Mouse (Mus musculus): ENCODE data around the gene Camkmt. TPM values are rescaled to one million over a fixed set of nuclear protein-coding genes. Genes with fewer than 3 reads are reported as not detected.

Gene Camkmt
- total RNA-seq, 2 experiments from 2014 or later: 11.8 to 12.5 TPM

DNA sequence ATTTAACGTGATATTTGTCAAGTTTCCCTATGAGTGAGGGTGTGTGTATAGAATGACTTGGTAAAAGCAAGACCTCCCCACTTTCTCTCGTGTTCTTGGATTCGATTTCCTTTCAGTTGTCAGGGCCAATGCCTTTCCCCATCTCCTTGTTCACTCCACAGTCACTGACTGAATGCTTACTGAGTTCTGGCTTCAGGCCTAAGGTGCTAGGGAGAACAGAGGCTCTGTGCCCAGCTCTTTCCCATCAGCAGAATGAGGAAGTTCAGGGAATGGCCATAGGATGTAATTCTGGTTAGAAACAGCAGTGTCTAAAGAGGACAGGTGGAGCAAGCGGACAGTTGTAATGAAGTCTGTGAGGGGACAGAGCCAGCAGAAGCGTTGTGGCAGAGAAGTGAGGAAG is 252.1 kb downstream of the Camkmt start:
- intact Hi-C loops (cut with DNase I): no loop called here
- no peak for DNase-seq (ENCODE audit: extremely low spot score in 1 of 2, low spot score in 2 of 2)

DNA sequence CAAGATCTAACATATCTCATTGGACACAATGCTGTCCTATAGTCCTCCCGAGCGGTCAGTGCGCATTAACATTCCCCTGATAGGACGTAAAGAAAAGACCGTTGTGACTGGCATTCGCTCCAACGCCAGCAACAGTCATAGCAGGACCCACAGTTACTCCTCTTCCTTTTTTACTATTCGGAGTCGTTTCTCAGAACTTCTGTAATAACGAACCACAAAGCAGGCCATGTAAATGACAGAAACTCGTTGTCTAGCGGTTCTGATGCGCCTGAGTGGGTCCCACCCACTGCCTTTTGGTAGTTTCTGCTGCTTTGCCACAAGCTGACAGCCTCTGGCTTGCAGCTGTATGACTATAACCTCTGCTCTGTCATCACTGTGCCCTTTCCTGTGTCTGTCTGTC is 253.1 kb downstream of the Camkmt start:
- no peak for DNase-seq (ENCODE audit: extremely low spot score in 1 of 2, low spot score in 2 of 2)
- intact Hi-C loops (cut with DNase I): no loop called here

DNA sequence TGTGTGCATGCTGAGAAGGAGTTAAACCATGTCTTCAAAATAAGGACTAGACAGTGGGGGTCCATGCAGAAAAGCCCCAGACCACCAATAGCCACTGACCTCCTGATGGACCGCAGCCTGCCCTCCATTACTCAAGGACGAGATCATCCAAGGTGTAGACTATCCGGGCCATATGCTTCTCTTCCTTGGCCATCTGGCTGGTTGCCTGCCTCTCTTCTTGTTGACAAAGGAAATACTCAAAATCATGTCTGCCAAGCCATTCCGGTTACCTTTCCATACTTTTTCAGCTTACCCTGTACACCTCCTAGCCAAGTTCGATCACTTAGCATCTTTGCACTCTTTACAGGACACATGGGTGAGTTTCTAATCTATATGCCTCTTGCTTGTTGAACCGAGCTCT is 256.3 kb downstream of the Camkmt start:
- intact Hi-C loops (cut with DNase I): no loop called here
- no peak for DNase-seq (ENCODE audit: extremely low spot score in 1 of 2, low spot score in 2 of 2)

DNA sequence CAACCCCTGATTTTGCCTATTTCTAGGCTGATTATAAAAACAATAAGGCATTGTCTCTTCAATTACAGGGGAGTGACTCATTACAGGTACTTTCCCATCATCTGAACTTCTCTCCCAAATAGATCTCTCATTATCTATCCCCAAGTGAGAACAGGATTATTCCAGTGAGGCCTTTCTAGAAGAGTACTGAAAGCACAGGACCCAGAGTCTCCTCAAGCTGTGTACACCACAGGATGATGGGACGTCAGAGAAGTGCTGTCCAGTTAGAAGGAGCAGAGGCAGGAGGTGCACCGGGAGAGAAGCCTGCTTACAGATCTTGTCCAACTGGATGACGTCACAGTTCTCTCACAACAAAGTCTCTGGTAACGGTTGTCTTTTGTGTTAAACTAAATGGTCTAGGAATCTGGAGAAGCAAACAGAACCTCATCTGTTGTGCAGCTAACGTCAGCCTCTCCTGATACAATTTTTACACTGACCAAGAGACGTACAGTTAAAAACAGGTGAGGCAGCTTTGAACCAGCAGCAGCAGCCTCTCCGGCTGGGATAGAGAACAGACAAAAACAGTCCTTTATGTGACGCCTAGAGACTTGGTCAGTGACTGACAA is 259.1 kb downstream of the Camkmt start:
- DNase-seq (ENCODE audit: extremely low spot score in 1 of 2, low spot score in 2 of 2): no peak
- intact Hi-C loops (cut with DNase I): no loop called here

DNA sequence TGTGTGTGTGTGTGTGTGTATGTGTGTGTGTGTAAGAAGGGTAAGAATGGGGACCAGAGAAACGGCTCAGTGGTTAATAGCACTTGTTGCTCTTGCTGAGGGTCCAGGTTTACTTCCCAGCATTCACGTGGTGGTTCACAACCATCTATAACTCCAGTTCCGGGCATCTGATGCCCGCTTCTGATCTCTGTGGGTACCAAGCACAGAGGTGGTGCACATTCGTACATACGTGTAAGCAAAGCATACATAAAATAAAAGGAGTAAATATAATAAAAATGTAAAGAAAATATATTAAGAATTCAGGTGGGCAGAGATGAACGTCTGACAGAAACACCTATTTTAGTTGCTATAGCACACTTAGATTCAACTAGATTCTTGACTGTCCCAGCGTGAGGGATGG is 260.9 kb downstream of the Camkmt start:
- no peak for DNase-seq (ENCODE audit: extremely low spot score in 1 of 2, low spot score in 2 of 2)
- intact Hi-C loops (cut with DNase I): no loop called here

DNA sequence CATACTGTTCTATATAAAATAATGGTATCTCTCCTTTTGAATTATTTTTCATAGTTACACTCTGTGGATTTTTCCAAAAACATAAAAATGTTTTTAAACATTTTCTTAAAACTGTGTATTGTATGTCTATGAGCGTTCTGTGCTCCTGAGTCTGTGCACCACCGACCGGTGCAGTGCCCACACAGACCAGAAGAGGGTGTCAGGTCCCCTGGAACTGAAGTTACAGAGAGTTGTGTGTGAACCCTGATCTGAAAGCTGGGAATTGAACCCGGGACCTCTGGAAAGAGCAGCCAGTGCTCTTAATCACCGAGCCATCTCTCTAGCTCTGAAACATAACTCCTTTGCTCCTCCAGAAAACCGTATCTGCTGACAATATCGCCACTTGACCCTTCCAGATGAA is 262.4 kb downstream of the Camkmt start:
- intact Hi-C loops (cut with DNase I): no loop called here
- DNase-seq (ENCODE audit: extremely low spot score in 1 of 2, low spot score in 2 of 2): no peak

DNA sequence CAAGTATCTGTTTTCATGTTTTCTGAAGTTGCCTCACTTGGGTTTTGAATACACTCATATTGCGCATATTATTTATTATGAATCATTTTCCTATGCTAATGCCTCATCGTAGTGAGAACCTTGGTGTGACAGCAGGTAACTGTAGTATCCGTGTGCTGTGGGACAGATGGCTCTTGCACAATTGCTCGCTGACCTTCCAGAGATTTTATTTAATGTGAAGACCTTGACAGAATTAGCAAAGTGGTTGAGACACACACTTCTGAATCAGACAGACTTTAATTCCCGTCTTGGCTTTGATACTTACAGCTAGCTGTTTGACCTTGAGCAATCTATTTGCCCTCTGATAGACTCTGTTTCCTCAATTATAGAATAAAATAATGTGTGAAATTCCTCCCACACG is 262.8 kb downstream of the Camkmt start:
- DNase-seq (ENCODE audit: extremely low spot score in 1 of 2, low spot score in 2 of 2): no peak
- intact Hi-C loops (cut with DNase I): no loop called here

DNA sequence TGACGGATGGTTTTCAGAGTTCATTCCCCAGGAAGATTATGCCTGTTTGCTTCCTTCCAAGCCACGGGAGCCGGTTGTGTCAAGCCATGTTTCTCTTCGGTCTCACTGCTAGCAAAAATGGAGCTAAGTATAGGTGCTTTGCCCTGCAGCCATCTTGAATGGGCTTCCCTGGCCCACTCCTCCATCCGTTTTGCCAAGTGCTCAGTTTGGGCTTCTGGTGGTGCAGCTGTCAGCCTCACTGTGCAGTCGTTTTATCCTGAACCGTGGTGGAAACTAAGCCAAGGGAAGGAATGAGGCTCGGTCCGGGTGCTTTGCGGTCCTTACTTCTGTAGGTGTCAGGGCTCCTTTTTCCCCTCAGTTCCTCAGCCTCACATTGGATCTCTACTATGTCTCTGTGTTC is 263.3 kb downstream of the Camkmt start:
- no peak for DNase-seq (ENCODE audit: extremely low spot score in 1 of 2, low spot score in 2 of 2)
- intact Hi-C loops (cut with DNase I): no loop called here

DNA sequence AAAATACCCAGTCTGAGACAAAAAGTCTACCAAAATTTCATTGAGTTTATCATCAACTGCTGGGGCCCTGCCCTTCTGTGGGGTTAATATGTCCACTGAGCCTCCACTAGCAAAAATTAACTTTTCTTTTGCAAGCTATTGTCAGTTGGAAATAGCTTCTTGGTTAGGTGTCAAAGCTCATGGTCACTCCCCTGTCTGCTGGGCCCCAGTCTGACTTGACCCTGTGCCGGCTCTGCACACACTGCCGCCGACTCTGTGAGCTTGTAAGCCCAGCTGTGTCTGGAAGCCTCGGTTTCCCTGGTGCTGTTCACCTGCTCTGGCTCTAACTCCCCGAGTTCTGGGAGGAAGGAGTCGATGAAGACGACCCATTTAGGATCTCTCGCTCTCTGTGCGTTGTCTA is 265.0 kb downstream of the Camkmt start:
- DNase-seq (ENCODE audit: extremely low spot score in 1 of 2, low spot score in 2 of 2): no peak
- intact Hi-C loops (cut with DNase I): no loop called here

DNA sequence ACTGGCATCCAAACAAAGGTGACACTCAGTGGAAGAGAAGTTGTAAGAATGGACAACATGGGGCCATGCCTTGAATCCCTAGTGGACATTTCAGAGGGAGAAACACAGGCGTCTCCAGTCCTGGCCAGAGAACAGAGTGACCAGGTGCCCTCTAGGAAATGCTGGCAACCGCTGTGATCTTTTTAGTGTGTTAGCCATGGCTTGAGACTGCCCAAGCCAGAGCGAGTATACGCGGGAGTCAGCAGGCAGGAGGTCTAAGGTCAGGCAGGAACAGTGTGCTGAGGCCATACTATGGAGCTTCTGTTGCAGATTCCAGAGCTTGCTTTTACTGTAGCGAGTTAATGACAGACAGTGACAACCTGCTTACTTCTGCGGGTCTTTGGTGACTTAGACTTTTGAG is 270.7 kb downstream of the Camkmt start:
- no peak for DNase-seq (ENCODE audit: extremely low spot score in 1 of 2, low spot score in 2 of 2)
- intact Hi-C loops (cut with DNase I): no loop called here

DNA sequence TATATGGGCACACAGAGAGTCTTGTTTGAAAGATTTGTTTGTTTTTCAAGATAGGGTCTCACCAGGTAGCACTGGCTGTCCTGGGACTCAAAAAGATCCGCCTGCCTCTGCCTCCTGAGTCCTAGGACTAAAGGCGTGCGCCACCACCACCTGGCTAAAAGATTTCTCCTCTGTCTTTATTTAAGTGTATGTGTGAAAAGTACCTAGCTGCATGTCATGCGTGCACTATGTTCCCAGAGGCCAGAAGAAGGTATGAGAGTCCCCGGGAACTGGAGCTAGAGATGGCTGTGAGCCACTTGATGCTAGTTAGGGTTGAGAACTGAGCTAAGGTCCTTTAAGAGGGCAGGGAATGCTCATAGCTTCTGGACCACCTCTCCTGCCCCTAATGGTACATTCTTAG is 277.0 kb downstream of the Camkmt start:
- DNase-seq (ENCODE audit: extremely low spot score in 1 of 2, low spot score in 2 of 2): no peak
- intact Hi-C loops (cut with DNase I): no loop called here

DNA sequence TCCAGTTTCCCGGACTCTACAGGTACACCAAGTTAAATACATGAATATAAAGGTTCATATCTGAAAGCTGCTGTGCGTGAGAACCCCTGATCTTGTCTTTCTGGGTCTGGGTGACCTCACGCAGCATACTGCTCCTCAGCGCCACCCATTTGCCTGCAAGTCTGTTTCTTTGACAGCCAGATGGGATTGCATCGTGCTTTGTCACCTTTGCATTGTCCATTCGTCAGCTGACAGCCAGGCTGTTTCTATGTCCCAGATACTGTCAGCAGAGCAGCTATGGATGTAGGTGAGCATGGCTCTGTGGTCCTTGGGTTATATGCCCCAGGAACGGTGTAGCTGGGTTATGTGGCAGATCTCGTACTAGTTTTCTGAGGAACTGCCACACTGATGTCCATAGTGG is 278.4 kb downstream of the Camkmt start:
- intact Hi-C loops (cut with DNase I): no loop called here
- no peak for DNase-seq (ENCODE audit: extremely low spot score in 1 of 2, low spot score in 2 of 2)

DNA sequence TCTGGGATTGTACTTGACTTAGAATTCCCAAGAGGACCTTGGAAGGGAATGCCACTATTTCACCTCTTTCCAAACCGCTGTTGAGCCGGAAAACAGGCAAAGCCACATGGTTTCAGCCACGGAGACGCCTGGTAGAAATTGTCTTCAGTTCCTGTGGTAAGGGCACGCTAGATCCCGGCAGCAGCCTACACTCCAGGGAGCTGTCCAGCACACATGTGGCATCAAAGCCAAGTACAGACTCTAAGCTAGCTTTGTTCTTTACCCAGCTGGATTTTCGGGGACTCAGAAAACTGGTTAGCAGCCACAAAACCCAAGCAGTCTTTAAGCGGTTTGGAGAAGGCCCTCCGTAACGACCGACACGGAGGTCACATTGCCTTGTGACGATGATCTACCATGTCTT is 281.7 kb downstream of the Camkmt start:
- intact Hi-C loops (cut with DNase I): no loop called here
- no peak for DNase-seq (ENCODE audit: extremely low spot score in 1 of 2, low spot score in 2 of 2)

DNA sequence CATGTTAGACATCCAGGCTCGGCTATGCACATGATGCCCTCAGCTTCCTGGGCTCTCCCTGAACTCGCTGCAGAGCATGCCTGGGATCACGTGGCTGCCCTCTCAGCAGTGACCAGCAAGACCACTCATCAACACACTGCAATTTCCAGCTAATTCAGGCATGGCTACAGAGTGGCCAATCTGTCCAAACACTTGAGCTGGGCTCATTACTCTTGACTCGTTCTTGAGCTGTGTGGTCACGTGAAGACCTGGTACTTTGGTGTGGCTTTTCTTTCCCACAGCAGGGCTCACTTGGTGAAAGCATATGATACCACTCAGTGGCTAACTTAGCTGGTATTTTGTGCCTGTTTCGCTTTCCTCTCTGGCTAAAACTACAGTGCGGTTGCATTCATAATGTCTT is 282.2 kb downstream of the Camkmt start:
- intact Hi-C loops (cut with DNase I): no loop called here

DNA sequence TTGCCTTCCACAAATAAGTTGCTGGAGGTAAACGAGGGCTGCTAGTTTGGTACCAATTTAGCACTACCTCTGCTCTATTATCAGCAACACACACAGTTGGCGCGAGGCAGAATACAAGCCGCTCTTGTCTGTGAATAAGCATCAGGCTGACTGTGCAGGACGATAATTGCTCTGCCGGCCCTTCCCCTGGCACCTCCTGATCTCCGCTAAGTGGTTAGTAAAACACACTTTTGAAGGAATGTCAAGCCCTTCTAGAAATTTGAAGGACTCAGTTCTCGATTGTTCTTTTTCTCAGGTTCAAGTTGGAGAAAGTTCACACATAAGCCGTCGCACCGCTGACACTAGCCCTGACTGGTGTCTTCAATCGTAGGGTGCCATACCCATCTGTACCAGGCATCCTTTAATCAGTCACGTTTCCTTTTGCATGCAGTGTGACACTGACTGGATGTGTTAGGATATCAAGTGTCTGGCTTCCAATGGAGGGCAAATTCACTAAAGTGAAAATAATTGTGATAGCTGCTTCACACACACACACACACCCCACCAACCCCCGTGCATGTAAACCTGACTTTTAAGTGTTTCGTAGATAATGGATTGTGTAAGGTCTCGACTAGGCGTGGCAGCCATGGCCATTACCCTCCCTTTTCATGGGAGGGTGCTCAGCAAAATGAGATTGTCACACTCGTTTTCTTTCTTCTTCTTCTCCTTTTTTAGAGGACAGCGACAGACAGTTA is 283.9 kb downstream of the Camkmt start:
- no peak for DNase-seq (ENCODE audit: extremely low spot score in 1 of 2, low spot score in 2 of 2)
- intact Hi-C loops (cut with DNase I): no loop called here

More for the DNA sequence above, 282.2 kb downstream of the Camkmt start:
- DNase-seq (ENCODE audit: extremely low spot score in 1 of 2, low spot score in 2 of 2): no peak

DNA sequence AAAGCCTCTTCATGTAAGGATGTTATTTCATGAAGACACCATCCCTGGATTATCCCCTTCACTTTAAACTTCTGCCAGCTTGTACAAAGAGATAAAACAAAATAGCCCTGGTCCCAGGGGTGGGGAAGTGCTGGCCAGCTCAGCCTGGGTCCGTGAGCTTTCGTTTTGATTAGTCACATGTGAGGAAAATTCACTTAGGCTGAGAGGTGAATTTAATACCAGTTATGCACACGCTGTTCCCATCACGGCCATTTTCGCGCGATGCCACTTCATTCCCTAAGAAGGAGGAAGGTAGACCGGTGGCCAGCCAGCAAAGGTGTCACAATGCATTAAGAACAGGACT is 284.5 kb downstream of the Camkmt start:
- intact Hi-C loops (cut with DNase I): no loop called here

DNA sequence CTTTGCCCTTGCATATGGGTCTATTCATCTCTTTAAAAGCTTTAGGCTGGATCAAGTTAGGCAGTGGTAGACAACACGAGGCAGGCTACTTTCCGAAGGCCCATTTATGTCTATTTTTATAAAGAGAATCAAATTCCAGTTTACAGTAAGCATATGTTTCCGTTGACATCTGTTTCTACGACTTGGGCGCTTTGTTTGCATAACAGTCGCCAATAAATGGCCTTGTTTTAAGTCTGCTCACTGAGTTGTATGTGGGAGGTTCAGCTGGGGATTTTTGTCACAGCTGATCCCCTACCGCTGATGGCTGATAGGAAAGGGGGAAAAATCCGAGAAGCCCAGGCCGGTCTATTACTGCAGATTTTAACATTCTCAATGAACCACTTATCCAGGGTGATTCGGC is 285.2 kb downstream of the Camkmt start:
- no peak for DNase-seq (ENCODE audit: extremely low spot score in 1 of 2, low spot score in 2 of 2)
- intact Hi-C loops (cut with DNase I): no loop called here

More for the DNA sequence above, 284.5 kb downstream of the Camkmt start:
- no peak for DNase-seq (ENCODE audit: extremely low spot score in 1 of 2, low spot score in 2 of 2)

DNA sequence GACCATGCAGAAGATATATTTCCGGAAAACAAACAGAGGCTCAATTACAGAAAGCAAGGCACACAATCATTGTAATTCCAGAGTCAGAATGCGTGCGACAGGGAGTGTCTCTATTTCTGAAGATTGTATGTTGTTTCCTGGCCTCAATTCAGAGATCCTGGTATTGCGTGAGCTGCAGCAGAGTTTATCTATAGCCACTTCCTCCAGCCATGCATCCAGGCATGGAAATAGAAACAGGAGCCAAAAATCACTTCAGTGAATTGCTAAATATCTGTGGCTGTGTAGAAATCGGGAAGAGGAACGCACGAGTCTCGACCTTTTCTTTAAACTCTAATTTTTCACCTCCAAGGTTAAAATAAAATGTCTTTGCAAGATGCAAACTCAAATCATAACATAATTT is 287.1 kb downstream of the Camkmt start:
- DNase-seq (ENCODE audit: extremely low spot score in 1 of 2, low spot score in 2 of 2): no peak
- intact Hi-C loops (cut with DNase I): no loop called here

DNA sequence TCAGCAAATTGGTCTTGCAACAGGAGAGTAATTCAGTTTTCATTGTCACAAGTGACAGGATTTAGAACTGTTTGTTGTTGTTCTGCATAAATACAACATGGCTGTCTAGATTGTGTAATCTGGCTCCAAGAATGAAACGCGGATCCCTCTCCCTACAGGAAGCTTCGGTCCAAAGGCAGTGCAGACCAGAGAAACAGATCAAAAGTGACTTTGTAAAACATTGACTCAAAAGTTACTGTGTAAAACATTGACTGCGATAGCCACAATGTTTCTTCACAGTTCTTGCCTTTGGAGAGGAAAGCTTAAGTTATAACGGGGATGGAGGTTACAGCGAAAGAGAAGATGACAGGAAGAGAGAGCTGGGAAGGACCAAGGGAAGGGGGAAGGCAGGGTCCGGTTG is 288.7 kb downstream of the Camkmt start:
- no peak for DNase-seq (ENCODE audit: extremely low spot score in 1 of 2, low spot score in 2 of 2)
- intact Hi-C loops (cut with DNase I): no loop called here

DNA sequence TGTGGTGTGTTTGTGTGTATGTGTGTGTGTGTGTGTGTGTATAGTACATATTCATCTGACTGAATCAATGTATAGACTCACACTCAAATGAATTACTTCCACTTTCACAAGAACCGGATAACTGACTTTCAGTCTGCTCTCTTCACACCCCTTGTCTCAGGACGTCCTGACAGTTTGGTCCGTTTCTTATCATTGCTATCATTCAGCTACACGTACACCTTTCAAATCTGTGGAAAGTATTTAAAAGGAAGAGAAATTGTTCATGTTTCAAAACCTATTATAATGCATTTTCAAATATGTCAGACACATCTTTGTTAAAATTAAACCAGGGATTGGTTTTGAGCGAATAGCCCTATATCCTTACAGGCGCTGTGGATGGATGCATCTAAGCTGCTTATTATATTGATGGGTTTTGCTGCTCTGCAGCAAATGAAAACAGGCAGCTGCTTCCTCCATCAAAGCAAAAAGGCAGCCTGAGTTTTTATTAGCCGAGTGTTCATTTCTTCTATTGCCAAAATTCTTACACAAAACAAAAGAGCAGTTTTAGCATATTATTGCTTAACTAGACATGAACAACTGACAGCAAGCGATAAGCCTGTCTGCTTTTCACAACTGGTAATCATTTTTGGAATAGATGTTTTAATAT is 291.3 kb downstream of the Camkmt start:
- intact Hi-C loops (cut with DNase I): no loop called here
- DNase-seq (ENCODE audit: extremely low spot score in 1 of 2, low spot score in 2 of 2): no peak

DNA sequence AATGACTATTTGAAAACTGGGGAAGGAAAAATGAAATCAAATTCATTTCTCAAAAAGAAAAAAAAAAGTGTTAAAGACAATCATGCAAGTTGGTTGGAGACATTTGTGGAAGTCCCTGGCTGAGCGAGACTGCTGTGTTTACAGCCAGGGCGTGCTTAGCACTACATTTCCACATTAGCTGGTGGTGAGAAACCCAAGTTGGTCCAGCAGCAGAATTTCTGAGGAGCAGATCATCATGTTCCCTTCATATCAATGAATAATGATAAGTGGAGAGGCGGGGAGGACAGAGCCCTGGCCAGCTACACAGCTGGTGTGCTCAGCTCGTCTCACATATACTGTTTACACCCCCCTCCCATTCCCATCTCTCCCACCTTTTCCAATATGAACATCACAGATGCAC is 292.0 kb downstream of the Camkmt start:
- intact Hi-C loops (cut with DNase I): no loop called here
- DNase-seq (ENCODE audit: extremely low spot score in 1 of 2, low spot score in 2 of 2): no peak

Measured in left cerebral cortex, postnatal 10 days (tissue).